Mouse (Mus musculus) hindbrain, embryonic 14.5 days (tissue): ENCODE data around the gene Cox7a1. TPM values are rescaled to one million over a fixed set of nuclear protein-coding genes. Genes with fewer than 3 reads are reported as not detected.
A peak's percentile ranks its signal among the peaks of the same experiment; 100 is the strongest.

Source experiments
- ATAC-seq: fragments of 200-750 bp; cut with Nextera tagmentation; 2 replicates; pipeline ENCODE4 v1.8.0; 2017; ENCODE audit warnings: moderate number of reproducible peaks, mild to moderate bottlenecking, moderate TSS enrichment, moderate library complexity; ENCODE audit not compliant: low FRiP score
- DNase-seq: peaks from one replicate; pipeline ENCODE4 v3.0.0-alpha.2; 2015; ENCODE audit warnings: low spot score
- H3K27ac ChIP-seq: fragments of 300-500 bp; sonication (generic); 2 replicates; pipeline ENCODE4 v1.5.1; 2014; ENCODE audit warnings: mild to moderate bottlenecking, moderate library complexity
- H3K27me3 ChIP-seq: fragments of 300-500 bp; sonication (generic); 2 replicates; pipeline ENCODE4 v1.6.1; 2014; ENCODE audit warnings: mild to moderate bottlenecking, low read length, mixed read lengths; ENCODE audit not compliant: control insufficient read depth, insufficient read depth
- H3K36me3 ChIP-seq: fragments of 300-500 bp; sonication (generic); replicated peaks from 2 replicates; pipeline ENCODE4 v1.6.1; 2014; ENCODE audit not compliant: control insufficient read depth, insufficient read depth
- H3K4me1 ChIP-seq: fragments of 300-500 bp; sonication (generic); replicated peaks from 2 replicates; pipeline ENCODE4 v1.6.1; 2014; ENCODE audit warnings: antibody characterized with exemption, low read length, mixed read lengths; ENCODE audit not compliant: control insufficient read depth, insufficient read depth
- H3K4me2 ChIP-seq: fragments of 300-500 bp; sonication (generic); replicated peaks from 2 replicates; pipeline ENCODE4 v1.6.1; 2014; ENCODE audit warnings: mild to moderate bottlenecking, moderate library complexity
- H3K4me3 ChIP-seq: fragments of 300-500 bp; sonication (generic); replicated peaks from 2 replicates; pipeline ENCODE4 v1.5.1; 2014; ENCODE audit warnings: mild to moderate bottlenecking, low read length
- H3K9ac ChIP-seq: fragments of 300-500 bp; sonication (generic); 2 replicates; pipeline ENCODE4 v1.6.1; 2014
- H3K9me3 ChIP-seq: fragments of 300-500 bp; sonication (generic); 2 replicates; pipeline ENCODE4 v1.6.1; 2016; ENCODE audit warnings: low read length; ENCODE audit not compliant: control insufficient read depth
- WGBS: fragments of 180-500 bp; shearing (Covaris S2); extraction: QIAGEN DNeasy Blood & Tissue Kit; methylation state at CpG from one replicate; pipeline ENCODE4 v1.1.7; 2014; 5-methylcytosine and 5-hydroxymethylcytosine counted together
- polyA plus RNA-seq: library from polyadenylated mRNA; unstranded; fragments of >200 nt; fragmentation: Nextera tagmentation; extraction: Ambion mirVana; gene quantifications from 2 replicates; pipeline ENCODE4 v1.2.1, GENCODE M21; 2014

Gene Cox7a1
- polyA plus RNA-seq, 1 experiment from 2014 or later, result 6.9 TPM

DNA sequence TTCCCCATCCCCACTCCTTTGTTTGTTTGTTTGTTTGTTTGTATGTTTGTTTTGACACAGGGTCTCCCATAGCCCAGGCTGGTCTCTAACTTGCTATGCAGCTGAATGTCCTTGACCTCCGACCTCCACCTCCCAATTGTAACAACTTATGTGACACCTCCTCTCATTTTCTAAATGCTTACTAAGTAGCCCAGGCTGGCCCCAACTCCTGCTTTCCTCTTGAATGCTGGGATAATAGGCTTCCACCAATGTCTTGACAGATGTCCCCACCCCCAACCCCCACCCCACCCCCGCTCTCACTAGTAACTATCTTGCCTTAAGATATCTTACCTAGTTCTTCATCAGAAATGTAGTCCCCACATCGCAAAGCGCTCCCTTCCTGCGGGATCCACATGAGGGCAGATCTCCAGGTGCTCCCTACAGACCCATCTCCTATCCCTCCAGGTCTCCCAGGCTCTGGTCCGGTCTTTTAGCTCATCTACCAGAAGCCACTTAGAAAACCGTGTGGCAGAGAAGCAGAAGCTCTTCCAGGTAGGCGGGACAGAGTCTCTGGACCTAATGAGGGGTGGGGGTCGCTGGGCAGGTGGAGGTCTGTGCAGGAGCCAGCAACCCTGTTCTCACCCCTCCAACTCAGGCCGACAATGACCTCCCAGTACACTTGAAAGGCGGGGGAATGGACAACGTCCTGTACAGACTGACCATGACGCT is 851 bp downstream of the Cox7a1 start:
- 73% methylated on average over 13 of the region's 13 CpGs for WGBS

GRCm38 (mm10) chr7:30188344-30189115 is 4.6 kb downstream of the Cox7a1 start:
- 90% methylated on average over 12 of the region's 12 CpGs for WGBS
- no peak overlapping the region for H3K27ac ChIP-seq
- H3K9ac ChIP-seq, result no peak overlapping the region
- peaks cover 10% of the 10 kb centered on the region for H3K4me1 ChIP-seq
- ATAC-seq (no peak), DNase-seq (no peak)
- H3K4me2 ChIP-seq, result no peak overlapping the region
- H3K27me3 ChIP-seq, result no peaks in the 10 kb centered on the region
- H3K4me3 ChIP-seq, result no peak overlapping the region
- no peaks in the 10 kb centered on the region for H3K9me3 ChIP-seq
- peaks cover 72% of the 10 kb centered on the region for H3K36me3 ChIP-seq

More for the DNA sequence above, 851 bp downstream of the Cox7a1 start:
- DNase-seq (no peak), ATAC-seq (no peak)
- no peaks in the 10 kb centered on the region for H3K9me3 ChIP-seq
- H3K27ac ChIP-seq, result no peak overlapping the region
- H3K4me3 ChIP-seq, result no peak overlapping the region
- no peak overlapping the region for H3K9ac ChIP-seq
- H3K27me3 ChIP-seq, result no peaks in the 10 kb centered on the region
- H3K36me3 ChIP-seq, result peaks cover 45% of the 10 kb centered on the region
- no peak overlapping the region for H3K4me2 ChIP-seq
- no peaks in the 10 kb centered on the region; the same call in 1 of the 2 replicates for H3K4me1 ChIP-seq

- H3K27me3 ChIP-seq, result no peaks in the 10 kb centered on the region
- no peak for DNase-seq
- no peak overlapping the region for H3K4me2 ChIP-seq
- H3K9me3 ChIP-seq, result no peaks in the 10 kb centered on the region
- peaks cover 72% of the 10 kb centered on the region for H3K36me3 ChIP-seq
- H3K4me3 ChIP-seq, result no peak overlapping the region
- 90% methylated on average over 4 of the region's 4 CpGs for WGBS
- peaks cover 11% of the 10 kb centered on the region for H3K4me1 ChIP-seq
- H3K9ac ChIP-seq, result no peak overlapping the region
- ATAC-seq, result no peak
- H3K27ac ChIP-seq, result no peak overlapping the region
These were observed 5.2 kb downstream of the Cox7a1 start for GRCm38 (mm10) chr7:30189116-30189491.

DNA sequence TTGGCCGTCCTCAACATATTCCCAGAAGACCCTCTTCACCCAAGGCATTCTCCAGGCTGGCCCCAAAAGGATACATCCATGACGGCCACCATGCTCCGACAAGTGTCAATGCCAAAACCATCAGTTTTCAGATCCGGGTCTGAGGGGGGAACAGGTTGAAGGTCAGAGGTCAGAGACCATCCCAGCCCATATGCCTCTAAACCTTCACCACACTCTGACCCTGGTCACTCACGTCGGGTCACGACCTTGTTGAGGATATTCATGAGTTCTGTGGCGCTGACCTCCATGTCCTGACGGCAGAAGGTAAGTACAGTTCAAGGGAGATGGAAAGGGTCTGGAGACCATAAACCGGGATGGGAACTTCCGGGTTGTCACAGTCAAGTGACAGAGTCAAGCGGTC is 8.1 kb downstream of the Cox7a1 start:
- WGBS, result 93% methylated on average over 12 of the region's 12 CpGs
- H3K27ac ChIP-seq, result no peak overlapping the region
- H3K9me3 ChIP-seq, result no peaks in the 10 kb centered on the region
- no peak overlapping the region for H3K4me2 ChIP-seq
- no peaks in the 10 kb centered on the region for H3K27me3 ChIP-seq
- DNase-seq (no peak), ATAC-seq (no peak)
- no peak overlapping the region for H3K9ac ChIP-seq
- no peak overlapping the region for H3K4me3 ChIP-seq
- peaks cover 15% of the 10 kb centered on the region for H3K4me1 ChIP-seq
- H3K36me3 ChIP-seq, result peaks cover 55% of the 10 kb centered on the region

DNA sequence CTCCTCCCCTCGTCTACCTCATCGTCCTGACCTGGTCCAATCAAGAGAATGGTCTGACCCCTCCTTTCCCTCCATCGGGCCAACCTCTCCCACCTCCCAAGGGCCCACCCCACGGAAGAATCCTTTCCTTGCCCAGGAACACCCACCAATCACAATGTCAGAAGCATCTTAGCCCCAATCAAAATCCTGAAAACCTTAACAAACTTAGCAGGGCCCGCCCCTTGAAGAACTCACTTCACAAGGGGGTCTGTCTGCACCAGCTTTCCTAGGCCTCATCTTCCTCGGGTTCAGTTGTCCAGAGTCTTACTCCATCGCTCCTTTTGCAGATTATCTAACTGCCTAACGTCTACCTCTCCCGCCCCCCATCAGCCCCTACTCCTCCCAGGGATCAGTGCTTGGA is 9.1 kb downstream of the Cox7a1 start:
- peak overlapping the region; percentile 56 for H3K4me2 ChIP-seq
- H3K9me3 ChIP-seq, result no peaks in the 10 kb centered on the region
- H3K4me1 ChIP-seq, result peaks cover 15% of the 10 kb centered on the region
- no peak for ATAC-seq
- peak overlapping the region; percentile 65 for H3K4me3 ChIP-seq
- peak overlapping the region; percentile 82; the same call in 1 of the 2 replicates for H3K27ac ChIP-seq
- H3K9ac ChIP-seq, result peak overlapping the region; percentile 78
- H3K27me3 ChIP-seq, result no peaks in the 10 kb centered on the region
- DNase-seq, result no peak
- WGBS, result 25% methylated on average over 9 of the region's 9 CpGs
- H3K36me3 ChIP-seq, result peaks cover 45% of the 10 kb centered on the region

GRCm38 (mm10) chr7:30193581-30194100 is 9.7 kb downstream of the Cox7a1 start:
- DNase-seq (peak; percentile 73), ATAC-seq (peak; percentile 71)
- peak overlapping the region; percentile 65 for H3K4me3 ChIP-seq
- H3K4me2 ChIP-seq, result peak overlapping the region; percentile 56
- no peaks in the 10 kb centered on the region for H3K27me3 ChIP-seq
- peak overlapping the region; percentile 82 for H3K27ac ChIP-seq
- peaks cover 15% of the 10 kb centered on the region for H3K4me1 ChIP-seq
- peak overlapping the region; percentile 78 for H3K9ac ChIP-seq
- 1% methylated on average over 26 of the region's 26 CpGs for WGBS
- H3K9me3 ChIP-seq, result no peaks in the 10 kb centered on the region
- H3K36me3 ChIP-seq, result peaks cover 39% of the 10 kb centered on the region

- under 1% methylated on average over 26 of the region's 26 CpGs for WGBS
- ATAC-seq, result peak; percentile 15; the same call in 1 of the 2 replicates
- no peaks in the 10 kb centered on the region for H3K9me3 ChIP-seq
These were observed 10.3 kb downstream of the Cox7a1 start for GRCm38 (mm10) chr7:30194101-30194831.

DNA sequence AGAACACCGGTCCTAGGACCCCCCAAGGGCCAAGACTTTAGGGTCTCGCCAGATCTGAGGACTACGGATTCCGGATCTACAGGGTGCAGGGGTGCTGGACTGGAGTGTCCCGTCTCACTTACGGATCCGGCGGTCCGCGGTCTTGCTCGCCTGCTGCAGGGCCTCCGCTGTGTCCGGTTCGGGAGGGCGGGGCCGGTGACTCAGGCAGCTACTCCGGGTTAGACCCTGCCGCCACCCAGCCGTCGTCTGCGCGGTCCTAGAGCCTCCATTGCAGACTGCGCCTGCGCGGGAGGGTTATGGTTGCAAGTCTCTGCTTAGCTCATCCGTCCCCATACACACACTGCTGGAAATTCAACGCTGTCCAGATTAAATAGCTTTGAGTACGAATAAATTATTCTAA is 10.9 kb downstream of the Cox7a1 start:
- Histone ChIP-seq H3K27me3 (no peaks in the 10 kb centered on the region), H3K27ac (peak overlapping the region; percentile 82), H3K36me3 (peaks cover 27% of the 10 kb centered on the region), H3K9me3 (no peaks in the 10 kb centered on the region), H3K4me3 (peak overlapping the region; percentile 65), H3K4me2 (peak overlapping the region; percentile 56), H3K9ac (peak overlapping the region; percentile 78), H3K4me1 (peaks cover 15% of the 10 kb centered on the region)
- ATAC-seq (peak; percentile 88), DNase-seq (peak; percentile 95)
- WGBS, result 1% methylated on average over 28 of the region's 28 CpGs

More at GRCm38 (mm10) chr7:30194101-30194831, 10.3 kb downstream of the Cox7a1 start:
- no peaks in the 10 kb centered on the region for H3K27me3 ChIP-seq
- peak overlapping the region; percentile 65 for H3K4me3 ChIP-seq
- DNase-seq, result peak; percentile 40
- peak overlapping the region; percentile 82 for H3K27ac ChIP-seq
- peak overlapping the region; percentile 56 for H3K4me2 ChIP-seq
- peaks cover 33% of the 10 kb centered on the region for H3K36me3 ChIP-seq
- H3K9ac ChIP-seq, result peak overlapping the region; percentile 78
- peaks cover 15% of the 10 kb centered on the region for H3K4me1 ChIP-seq

GRCm38 (mm10) chr7:30195461-30195860 is 11.5 kb downstream of the Cox7a1 start:
- 76% methylated on average over 6 of the region's 6 CpGs for WGBS
- Histone ChIP-seq H3K36me3 (peaks cover 21% of the 10 kb centered on the region), H3K27me3 (no peaks in the 10 kb centered on the region), H3K27ac (no peak overlapping the region), H3K4me1 (peaks cover 15% of the 10 kb centered on the region), H3K9ac (peak overlapping the region; percentile 78; the same call in 1 of the 2 replicates), H3K9me3 (no peaks in the 10 kb centered on the region), H3K4me3 (peak overlapping the region; percentile 65), H3K4me2 (peak overlapping the region; percentile 56)
- DNase-seq, result no peak
- no peak for ATAC-seq
